Mouse (Mus musculus): Measurements from ENCODE around the gene Sdr9c7. TPM values are rescaled to one million over a fixed set of nuclear protein-coding genes. Genes with fewer than 3 reads are reported as not detected.

The Sdr9c7 gene
- total RNA-seq (2021), result not detected
- long read RNA-seq, experiment 1, result 0 reads
- long read RNA-seq, experiment 2, result 0 reads

DNA sequence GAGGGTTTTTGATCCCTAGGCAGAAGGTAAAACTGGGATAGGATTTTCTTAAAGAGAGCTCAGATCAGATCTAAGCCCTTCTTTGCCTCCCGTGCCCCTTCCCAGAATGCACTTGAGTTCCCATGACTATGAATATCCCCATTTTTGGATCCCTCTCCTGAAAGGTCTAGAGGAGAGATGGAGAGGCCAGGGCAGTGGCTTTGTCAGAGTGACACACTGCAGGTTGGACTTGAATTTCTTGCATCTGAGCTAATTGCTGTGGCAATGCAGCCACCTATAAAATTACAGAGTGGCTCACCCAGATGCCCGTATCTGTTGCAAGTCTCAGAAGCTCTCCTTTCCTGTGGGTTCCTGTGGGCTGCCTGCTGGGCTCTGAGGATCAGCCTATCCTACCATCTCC, at the start of gene Sdr9c7:
Gene Sdr9c7, plus strand, starts transcription at position 301 of the 400 bp plus-strand sequence.
- H3K4me3 ChIP-seq, result no peak within 1 kb of the TSS
- intact Hi-C loops (cut with DNase I), result no loop called here
- no peak for TF ChIP-seq CTCF (IDR thresholded peaks at IDR 0.05)
- H3K27ac ChIP-seq, result no peak within 1 kb of the TSS
- DNase-seq, result no peak

DNA sequence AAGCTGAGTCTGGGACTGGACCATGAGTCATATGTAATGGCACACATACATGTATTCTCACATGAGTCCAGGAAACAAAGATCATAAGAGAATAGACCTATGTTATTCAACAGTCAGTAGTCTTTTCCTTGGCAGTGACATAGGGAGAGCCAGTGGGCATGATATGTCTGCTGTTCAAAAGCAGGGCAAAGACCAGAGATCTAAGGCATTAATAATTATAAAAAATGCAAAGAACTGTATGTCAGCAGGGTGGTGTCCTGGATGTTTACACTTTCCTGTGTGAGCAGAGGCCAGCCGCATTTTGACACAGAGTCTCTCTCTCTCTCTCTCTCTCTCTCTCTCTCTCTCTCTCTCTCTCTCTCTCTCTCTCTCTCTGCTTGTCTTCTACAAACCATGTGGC, 48.7 kb upstream of the Sdr9c7 start, which contains the start of gene Rdh19:
Gene Rdh19, plus strand, starts transcription at position 301 of the 400 bp plus-strand sequence.
- intact Hi-C loops (cut with DNase I), result no loop called here
- DNase-seq, result no peak
- TF ChIP-seq CTCF (IDR thresholded peaks at IDR 0.05), result no peak
- Histone ChIP-seq H3K27ac (no peak within 1 kb of the TSS), H3K4me3 (no peak within 1 kb of the TSS)

DNA sequence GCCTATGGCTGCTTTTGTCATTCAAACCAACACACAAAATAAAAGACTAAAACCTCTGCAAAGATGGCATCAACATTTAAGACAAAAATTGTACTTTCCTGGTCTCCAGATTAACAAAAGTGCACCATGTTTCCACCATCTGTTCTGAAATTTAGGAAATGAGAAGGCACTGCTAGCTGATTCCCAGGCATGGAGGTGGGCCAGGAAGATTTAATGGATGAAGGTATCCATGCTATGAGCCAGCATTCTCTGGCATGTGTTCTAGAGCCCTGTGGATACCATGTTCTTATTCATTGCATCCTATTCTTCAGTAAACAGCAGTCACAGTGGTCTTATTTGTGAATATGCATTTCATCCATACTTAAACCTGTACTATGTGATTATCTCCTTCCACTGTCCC, 41.9 kb upstream of the Sdr9c7 start:
- Histone ChIP-seq H3K4me3 (no peak overlapping the region), H3K27ac (no peak overlapping the region)
- intact Hi-C loops (cut with DNase I), result no loop called here
- DNase-seq, result no peak
- TF ChIP-seq CTCF (IDR thresholded peaks at IDR 0.05), result no peak

DNA sequence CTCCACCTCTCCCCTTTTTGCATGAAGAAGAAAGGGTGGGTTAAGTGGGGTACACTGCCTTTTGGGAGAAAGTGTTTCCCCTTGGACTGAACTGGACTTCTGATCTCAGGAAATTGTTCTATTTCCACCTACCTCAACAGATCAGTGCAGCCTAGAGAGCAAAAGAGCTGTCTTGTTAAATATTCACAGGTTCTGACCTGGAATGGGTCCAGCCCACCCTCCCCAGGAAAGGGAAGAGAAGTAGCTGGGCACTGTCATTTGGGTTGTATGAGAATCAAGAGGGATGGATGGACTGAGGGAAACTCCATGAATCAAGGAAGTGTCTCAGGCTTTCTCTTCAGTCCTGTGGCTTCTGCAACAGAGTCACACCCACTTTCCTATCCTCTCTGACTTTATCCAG, 33.4 kb upstream of the Sdr9c7 start:
- TF ChIP-seq CTCF (IDR thresholded peaks at IDR 0.05), result no peak
- Histone ChIP-seq H3K27ac (no peak overlapping the region), H3K4me3 (no peak overlapping the region)
- DNase-seq, result no peak
- intact Hi-C loops (cut with DNase I), result no loop called here

DNA sequence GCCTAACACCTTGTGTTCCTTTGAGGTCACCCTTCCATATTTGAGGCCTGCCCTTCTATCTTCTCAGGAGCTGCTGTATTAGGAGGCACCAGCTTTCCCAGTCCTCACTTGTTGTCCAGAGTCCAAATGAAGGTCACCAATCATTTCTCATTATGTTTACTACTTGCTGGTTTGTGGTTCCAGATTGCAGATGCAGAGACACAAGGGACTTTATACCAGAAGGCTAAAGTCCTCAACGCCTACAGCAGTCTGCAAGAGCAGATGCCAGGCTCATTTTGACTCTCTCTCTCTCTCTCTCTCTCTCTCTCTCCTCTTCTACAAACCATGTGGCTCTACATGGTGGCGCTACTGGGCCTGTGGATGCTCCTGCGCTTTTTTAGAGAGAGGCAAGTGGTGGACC, 32.1 kb upstream of the Sdr9c7 start, which contains the start of gene Rdh16f2:
Gene Rdh16f2, plus strand, starts transcription at position 243 of the 400 bp plus-strand sequence.
- no peak within 1 kb of the TSS for H3K27ac ChIP-seq
- no peak for DNase-seq
- no peak within 1 kb of the TSS for H3K4me3 ChIP-seq
- no peak for TF ChIP-seq CTCF (IDR thresholded peaks at IDR 0.05)
- intact Hi-C loops (cut with DNase I), result no loop called here

DNA sequence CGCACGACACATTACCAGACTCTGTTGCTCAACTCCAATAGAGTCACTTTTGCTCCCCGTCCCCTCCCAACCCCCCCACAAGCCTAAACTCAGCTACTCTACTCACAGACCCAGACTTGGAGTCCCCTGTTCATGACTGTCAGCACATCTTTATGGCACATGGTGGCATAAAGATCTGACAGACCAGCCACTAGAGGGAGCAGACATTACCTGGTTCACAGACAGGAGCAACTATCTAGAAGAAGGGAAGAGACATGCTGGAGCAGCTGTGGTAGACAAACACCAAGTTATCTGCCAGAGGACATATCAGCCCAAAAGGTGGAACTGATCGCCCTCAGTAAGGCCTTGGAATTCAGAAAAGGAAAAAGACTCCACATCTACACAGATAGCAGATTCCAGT, 25.8 kb upstream of the Sdr9c7 start:
- intact Hi-C loops (cut with DNase I), result no loop called here
- H3K27ac ChIP-seq, result no peak overlapping the region
- no peak for DNase-seq
- no peak overlapping the region for H3K4me3 ChIP-seq
- TF ChIP-seq CTCF (IDR thresholded peaks at IDR 0.05), result peak; percentile 33; the same call in 1 of the 2 replicates

DNA sequence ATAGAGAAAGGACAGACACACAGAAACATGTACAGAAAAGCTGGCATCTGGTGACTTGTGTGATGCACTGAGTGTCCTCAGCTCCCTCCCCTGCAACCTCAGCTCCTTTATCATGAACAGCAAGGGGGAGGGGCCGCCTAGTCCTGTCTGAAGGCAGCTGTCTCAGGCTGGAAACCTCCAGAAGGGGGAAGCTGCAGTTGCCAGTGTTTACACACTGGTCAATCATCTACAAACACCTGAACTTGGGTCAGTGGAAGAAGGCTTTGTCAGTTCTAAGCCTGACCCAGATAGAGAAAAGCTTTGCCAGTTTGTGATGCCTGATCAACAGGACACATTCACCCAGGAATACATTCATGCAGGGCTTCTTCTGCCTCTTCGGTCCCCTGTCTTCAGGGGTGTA, 20.6 kb upstream of the Sdr9c7 start:
- intact Hi-C loops (cut with DNase I), result no loop called here
- Histone ChIP-seq H3K4me3 (no peak overlapping the region), H3K27ac (no peak overlapping the region)
- TF ChIP-seq CTCF (IDR thresholded peaks at IDR 0.05), result no peak
- no peak for DNase-seq

DNA sequence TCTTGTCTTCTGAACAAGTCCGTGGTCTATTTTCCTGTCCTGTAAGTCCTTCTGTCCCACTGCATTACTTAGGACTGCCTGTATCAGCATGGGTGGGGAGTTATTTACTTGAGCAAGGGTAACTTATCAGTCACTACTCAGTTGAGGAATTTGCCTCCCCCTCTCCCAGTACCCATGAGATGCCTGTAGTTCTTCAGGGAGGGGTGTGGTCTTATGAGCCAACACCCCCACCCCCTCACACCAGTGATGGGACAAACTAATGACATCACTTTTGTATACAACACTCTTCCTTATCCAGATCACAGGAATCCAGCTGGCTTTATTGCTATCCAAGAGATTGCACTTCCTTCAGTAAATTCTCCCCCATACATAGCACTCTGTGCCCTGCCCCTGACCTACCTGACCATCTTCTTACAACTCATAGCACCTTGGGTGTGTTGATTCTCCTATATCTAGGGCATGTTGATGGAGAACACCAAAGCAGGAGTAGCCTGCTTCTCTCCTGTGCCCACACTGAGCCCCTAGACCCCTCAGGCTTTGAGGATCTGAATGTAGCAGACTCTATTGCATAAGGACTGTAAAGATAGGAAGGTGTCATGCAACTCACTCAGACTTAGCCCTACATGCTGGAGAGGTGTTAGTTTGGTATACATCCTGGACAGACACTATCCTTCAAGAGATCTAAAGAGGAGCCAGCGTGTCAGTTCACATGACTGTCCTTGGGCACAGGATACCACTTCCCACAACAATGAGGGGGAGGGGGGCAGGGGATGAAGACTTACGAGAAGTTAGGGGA, 19.9 kb upstream of the Sdr9c7 start:
- no peak for DNase-seq
- TF ChIP-seq CTCF (IDR thresholded peaks at IDR 0.05), result no peak
- intact Hi-C loops (cut with DNase I), result no loop called here

DNA sequence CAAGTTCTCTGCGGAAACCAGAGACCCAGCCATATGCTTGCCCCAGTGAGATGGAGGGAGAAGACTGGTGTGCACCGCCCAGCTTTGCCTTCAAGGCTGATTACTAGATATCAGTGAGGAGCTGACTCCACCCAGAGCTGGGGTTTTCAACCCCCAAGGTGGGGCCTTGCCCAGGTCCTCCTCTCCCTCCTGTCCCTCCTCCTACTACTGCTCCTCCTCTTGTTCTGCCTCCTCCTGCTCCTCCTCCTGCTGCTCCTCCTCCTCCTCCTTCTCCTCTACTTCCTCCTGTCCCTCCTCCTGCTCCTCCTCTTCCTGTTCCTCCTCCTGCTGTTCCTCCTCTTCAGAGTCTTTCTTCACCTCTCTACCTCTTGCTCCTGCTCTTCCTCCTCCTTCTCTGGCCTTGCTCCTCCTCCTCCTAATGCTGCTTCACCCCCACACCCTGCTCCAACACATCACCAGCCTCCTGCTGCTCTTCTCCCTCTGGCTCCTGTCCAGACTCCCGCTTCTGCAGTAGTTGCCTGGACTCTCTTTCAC, 19.1 kb upstream of the Sdr9c7 start:
- no peak for DNase-seq
- Histone ChIP-seq H3K27ac (no peak overlapping the region), H3K4me3 (no peak overlapping the region)
- no peak for TF ChIP-seq CTCF (IDR thresholded peaks at IDR 0.05)
- intact Hi-C loops (cut with DNase I), result no loop called here

More for the DNA sequence above, 19.9 kb upstream of the Sdr9c7 start:
- Histone ChIP-seq H3K4me3 (no peak overlapping the region), H3K27ac (no peak overlapping the region)

DNA sequence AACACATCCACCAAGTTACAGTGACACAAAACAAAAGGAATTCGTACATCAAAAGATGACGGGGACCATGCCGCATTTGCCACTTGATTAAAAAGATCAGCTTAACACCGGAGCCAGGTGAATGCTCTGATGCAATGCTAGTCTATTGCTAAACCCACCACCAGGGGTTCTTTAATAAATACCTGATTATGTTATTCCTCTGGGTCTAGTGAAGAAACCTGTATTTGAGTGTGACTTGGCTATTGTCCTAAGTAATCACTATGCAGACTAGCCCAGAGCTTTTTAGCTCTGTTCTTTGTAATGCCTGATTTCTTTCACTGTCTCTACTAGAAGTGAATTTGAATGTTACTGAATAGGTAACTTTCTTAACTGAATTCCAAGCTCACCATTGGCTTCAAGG, 17.3 kb upstream of the Sdr9c7 start:
- no peak for DNase-seq
- H3K4me3 ChIP-seq, result no peak overlapping the region
- intact Hi-C loops (cut with DNase I), result no loop called here
- TF ChIP-seq CTCF (IDR thresholded peaks at IDR 0.05), result no peak
- no peak overlapping the region for H3K27ac ChIP-seq

DNA sequence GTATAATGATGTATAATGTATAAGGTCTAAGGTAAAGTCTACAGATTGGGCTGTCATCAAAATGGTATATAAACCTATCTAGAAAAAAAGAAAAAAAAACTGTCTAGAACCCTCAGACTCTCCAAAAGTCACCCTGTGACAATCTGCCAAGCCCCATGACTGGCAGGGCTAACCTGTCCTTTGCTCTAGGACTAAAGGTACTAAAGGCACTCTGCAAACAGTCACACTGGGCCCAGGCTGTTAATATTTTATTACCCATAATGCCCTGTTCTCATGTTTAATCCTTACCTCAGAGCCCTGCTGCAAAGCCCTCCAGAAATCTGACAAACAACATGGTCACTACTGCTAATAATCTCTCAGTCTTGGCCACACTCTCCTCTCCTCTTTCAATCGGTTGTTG, 11.8 kb upstream of the Sdr9c7 start:
- Histone ChIP-seq H3K4me3 (no peak overlapping the region), H3K27ac (no peak overlapping the region)
- no peak for DNase-seq
- TF ChIP-seq CTCF (IDR thresholded peaks at IDR 0.05), result no peak
- intact Hi-C loops (cut with DNase I), result no loop called here

DNA sequence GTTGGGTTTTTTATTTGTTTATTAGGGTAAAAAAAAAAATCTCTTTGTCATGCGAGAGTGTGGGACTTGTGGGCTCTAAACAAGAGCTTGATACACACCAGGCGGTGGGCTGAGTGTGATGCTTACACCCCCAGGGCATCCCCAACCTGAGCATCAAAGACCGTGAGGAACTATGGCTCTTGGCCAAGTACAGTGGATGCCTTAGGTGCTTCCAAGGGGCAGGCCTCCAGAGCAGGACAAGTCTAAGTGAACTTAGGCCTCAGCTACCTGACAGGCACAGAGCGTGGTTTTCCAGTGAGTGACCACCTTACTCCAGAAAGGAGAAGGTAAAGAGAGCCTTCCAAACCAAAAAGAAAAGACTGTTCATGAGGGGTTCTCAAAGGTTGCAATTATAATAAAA, 11.3 kb upstream of the Sdr9c7 start:
- DNase-seq, result no peak
- TF ChIP-seq CTCF (IDR thresholded peaks at IDR 0.05), result no peak
- Histone ChIP-seq H3K27ac (no peak overlapping the region), H3K4me3 (no peak overlapping the region)
- intact Hi-C loops (cut with DNase I), result no loop called here

DNA sequence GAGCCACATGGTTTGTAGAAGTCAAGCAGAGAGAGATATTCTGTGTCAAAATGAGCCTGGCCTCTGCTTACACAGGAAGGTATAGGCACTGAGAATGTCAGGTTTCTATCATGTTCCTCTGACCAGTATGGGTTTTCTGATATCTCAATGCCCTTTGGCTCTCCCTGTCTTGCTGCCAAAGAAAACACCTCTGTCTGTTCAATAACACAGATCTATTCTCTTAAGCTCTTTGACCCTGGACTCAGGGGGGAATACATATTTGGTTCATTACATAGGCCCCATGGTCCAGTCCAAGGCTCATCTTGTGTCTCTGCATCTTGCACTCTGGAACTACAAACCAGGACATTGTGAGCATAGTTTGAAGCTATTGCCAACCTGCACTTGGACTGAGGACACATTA, 9.7 kb upstream of the Sdr9c7 start, which contains the start of gene Rdh7:
Gene Rdh7, minus strand, starts transcription at position 213 of the 400 bp plus-strand sequence.
- Histone ChIP-seq H3K4me3 (no peak within 1 kb of the TSS), H3K27ac (no peak within 1 kb of the TSS)
- intact Hi-C loops (cut with DNase I), result no loop called here
- TF ChIP-seq CTCF (IDR thresholded peaks at IDR 0.05), result no peak
- no peak for DNase-seq

All from gastrocnemius, adult 2 months (tissue).